Mouse (Mus musculus) lung, postnatal 10 days (tissue): ENCODE data around the gene Gtf2h1.
A peak's percentile ranks its signal among the peaks of the same experiment; 100 is the strongest.
"Not testable (repeated sequence)": the region's sequence is repeated elsewhere in the genome, so short reads cannot be mapped to it uniquely, and the experiment has no call there.

ENCODE experiments used
- DNase-seq: peaks from one replicate; pipeline ENCODE4 v3.0.0; 2021

The Gtf2h1 gene

GRCm38 (mm10) chr7:46795287-46796205, at the start of gene Gtf2h1, which contains the start of gene Hps5:
TSS of gene Gtf2h1 (plus strand) at chr7:46796103.
TSS of gene Hps5 (minus strand) at chr7:46796064.
- DNase-seq: peak; percentile 99

DNA sequence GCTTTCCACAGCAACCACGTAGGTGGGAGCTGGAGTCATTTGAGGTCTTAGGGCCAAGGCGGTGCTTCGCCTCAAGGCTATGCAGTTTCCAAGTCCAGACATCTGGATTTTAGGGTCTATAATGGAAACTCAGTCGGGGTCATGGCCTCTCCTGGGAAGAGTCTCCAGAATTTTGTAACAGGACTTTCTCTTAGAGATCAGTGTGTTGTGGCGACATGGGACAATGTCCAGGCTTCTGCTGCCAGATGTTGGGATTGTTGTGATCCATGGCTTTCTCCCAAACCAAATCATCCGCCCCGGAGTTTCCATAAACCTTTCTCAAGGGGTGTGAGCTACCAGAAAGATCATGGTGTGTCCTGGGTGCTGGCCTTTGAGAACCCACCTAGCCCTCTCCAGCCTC, 49.5 kb upstream of the Gtf2h1 start:
- DNase-seq: peak; percentile 46

- peak; percentile 11 for DNase-seq
Measured at GRCm38 (mm10) chr7:46748459-46748858, 47.4 kb upstream of the Gtf2h1 start.

DNA sequence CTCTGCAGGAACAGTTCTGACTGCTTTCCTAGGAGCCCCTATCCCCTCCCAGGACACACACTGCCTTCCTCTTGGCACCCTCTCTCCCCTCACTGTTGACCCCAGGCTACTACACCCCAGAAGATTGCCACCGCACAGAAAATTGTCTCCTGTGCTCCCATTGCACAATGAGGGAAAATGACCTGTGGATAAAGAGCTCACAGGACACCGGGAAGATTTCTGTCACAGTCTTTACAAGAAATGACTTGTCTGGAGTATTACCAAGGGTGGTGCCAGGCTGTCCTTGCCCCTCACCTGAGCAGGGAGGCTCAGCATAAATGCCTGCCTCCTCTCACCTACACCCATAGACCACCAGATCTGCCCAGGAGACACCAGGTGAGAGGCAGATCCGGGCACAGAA, 44.4 kb upstream of the Gtf2h1 start, which contains the start of gene Saa2:
Saa2 (plus strand) TSS at position 301 of the 400 bp plus-strand sequence.
- DNase-seq: no peak

DNA sequence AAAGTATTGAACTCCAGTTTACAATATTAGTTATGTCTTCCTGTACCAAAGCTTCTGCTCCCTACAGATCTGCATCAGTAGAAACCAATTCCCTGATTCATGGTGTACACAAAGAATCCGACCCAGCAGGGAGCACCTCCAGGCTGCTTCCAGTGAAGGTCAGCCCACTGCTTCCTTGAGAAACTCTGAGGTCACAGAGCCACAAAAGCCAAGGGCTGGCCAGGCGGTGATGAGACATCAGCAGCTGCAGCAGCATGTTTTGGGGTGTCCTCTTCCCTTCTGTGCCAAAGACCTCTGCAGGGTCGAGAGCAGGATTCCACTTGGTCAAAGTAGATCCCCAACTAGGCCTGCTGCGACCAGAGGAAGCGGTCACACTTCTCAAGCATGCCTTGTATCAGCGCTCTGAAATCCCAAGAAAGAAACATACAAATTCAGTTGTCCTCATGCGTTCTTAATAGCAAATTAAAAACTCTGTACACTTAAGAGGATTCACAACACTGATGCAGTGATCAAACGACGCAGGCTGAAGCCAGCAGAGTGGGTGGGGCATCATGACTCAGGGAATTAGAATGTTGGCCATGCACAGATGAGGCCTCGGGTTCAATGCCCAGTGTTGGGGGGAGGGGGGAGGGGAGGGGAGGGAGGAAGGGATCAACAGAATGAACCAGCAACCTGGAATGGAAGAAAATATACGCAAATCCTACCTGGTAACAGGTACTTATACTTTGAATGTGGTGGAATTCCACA, 34.7 kb upstream of the Gtf2h1 start:
- no peak for DNase-seq

DNA sequence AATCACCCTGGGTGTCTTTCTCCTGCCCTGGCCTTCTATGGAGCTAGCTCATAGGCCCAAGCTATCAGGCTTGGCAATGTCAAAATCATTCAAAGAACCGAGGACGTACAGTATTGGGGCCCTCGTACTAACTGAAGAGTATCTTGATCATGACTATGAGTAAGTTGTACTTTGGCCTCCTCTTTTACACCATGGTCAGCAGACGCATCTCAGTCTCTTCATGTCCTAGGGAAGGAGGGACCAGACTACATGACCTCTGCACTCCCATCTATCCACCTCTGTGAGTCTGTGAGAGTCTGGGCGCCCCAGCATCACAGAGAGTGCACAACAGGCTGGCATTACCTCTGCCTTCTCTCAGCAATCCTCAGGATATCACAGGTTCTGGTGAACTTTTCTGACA, 33.3 kb upstream of the Gtf2h1 start:
- no peak for DNase-seq

DNA sequence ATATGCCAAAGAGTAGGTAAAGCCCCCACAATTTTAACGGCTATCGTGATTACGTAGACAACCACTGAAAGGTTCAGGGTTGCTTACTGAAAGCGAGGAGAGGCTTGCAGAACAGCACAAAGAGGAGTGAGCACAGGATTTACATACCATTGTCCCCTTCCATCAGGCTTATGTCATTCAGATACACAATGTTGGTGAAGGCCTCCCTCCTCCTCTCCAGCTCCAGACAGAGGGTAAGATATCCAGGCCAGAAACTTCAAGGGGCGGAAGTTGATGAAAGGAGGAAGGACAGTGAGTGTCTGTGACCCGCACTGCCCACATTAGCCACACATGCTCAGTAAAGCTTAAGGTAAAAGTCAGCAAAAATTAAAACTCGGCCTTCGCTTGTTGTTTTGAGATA, 31.2 kb upstream of the Gtf2h1 start:
- DNase-seq: no peak

GRCm38 (mm10) chr7:46767371-46767770, 28.5 kb upstream of the Gtf2h1 start:
- DNase-seq: peak; percentile 29

GRCm38 (mm10) chr7:46768451-46768850, 27.5 kb upstream of the Gtf2h1 start:
- DNase-seq: no peak

- DNase-seq: peak; percentile 66
Measured at GRCm38 (mm10) chr7:46770706-46771105, 25.2 kb upstream of the Gtf2h1 start.

GRCm38 (mm10) chr7:46789177-46789849, 6.6 kb upstream of the Gtf2h1 start:
- no peak for DNase-seq

GRCm38 (mm10) chr7:46793871-46794270, 2.0 kb upstream of the Gtf2h1 start:
- no peak for DNase-seq

GRCm38 (mm10) chr7:46796206-46796679, 340 bp downstream of the Gtf2h1 start:
- DNase-seq: no peak

DNA sequence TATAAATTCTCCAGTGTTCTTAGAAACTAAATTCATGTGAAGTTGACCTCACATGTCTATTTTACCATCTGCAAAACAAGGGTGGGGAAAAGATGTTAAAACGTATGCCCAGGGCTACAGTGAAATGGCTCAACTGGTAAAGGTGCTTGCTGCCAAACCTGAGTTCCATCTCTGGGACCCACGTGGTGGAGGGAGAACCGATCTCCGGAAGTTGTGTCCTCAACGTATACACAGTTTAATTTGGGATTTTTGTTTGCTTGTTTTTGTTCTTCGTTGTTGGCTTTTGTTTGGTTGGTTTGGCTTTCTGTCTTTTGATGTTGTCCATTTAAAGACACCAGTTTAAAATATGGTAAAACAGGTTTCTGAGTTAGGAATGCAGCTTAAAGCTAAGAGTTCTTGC, 876 bp downstream of the Gtf2h1 start:
- no peak for DNase-seq

- DNase-seq: no peak
Measured at GRCm38 (mm10) chr7:46810325-46810724, 14.4 kb downstream of the Gtf2h1 start.

DNA sequence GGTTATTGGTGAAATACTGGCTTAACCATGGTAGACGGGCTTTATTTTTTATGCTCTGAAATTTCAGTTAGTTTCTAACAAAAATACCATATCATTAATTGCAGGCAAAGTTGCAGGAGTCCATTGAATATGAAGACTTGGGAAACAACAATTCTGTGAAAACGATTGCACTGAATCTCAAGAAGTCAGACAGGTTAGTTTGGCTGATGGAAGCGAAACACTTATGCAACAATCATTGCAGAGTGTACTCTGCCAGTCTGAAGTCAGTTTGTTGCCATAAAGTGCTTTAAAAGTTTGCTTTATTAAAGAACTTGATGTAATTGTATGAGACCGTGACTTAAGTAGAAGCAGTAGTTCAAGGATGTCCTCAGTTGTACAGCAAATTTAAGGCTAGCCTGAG, 18.1 kb downstream of the Gtf2h1 start:
- no peak for DNase-seq

GRCm38 (mm10) chr7:46820876-46821632, 25.2 kb downstream of the Gtf2h1 start:
- not testable (repeated sequence) for DNase-seq

- no peak for DNase-seq
Measured at GRCm38 (mm10) chr7:46827046-46827802, 31.3 kb downstream of the Gtf2h1 start.

GRCm38 (mm10) chr7:46827803-46828184, 31.9 kb downstream of the Gtf2h1 start:
- DNase-seq: no peak

GRCm38 (mm10) chr7:46829911-46830310, 34.0 kb downstream of the Gtf2h1 start:
- no peak for DNase-seq

GRCm38 (mm10) chr7:46830799-46831590, 35.1 kb downstream of the Gtf2h1 start:
- peak; percentile 74 for DNase-seq
